Mouse (Mus musculus): ENCODE data around the gene Mep1a. TPM values are rescaled to one million over a fixed set of nuclear protein-coding genes. Genes with fewer than 3 reads are reported as not detected.
"Not testable (repeated sequence)": the region's sequence is repeated elsewhere in the genome, so short reads cannot be mapped to it uniquely, and the experiment has no call there.

Gene Mep1a
- 126 and 133 TPM in 2 replicates for polyA plus RNA-seq (2015; fragmentation: Nextera tagmentation; extraction: Ambion mirVana)

DNA sequence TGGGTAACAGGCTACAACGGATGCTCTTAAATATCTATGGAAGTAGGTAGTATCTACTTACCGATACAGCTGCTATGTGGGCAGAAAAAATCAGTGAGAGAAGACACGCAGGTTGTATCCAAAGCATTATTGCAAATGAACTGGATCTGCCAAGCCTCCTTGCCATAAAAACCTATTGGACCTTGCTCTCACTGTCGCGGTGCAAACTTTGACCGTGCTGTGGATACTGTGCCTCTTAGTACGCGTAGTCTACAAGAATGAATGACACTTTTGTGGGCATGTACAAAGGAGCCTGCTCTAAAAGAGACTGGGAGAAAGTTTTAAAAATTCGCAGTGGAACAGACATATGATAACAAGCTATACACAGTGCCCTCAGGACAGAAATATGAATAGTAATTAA lies at the start of gene Mep1a:
TSS of gene Mep1a (minus strand) at position 221 of the 400 bp plus-strand sequence.
- H3K4me1 ChIP-seq (replicated peaks; ENCODE audit: insufficient read depth, low read length): no peaks in the 10 kb centered on the region
- no peaks in the 10 kb centered on the region for H3K36me3 ChIP-seq (ENCODE audit: insufficient read depth, low read length)
- peak within 1 kb of the TSS; percentile 0; the same call in 1 of the 2 replicates for H3K4me3 ChIP-seq (replicated peaks; ENCODE audit: low read depth, low read length)
- no peak within 1 kb of the TSS; the same call in 1 of the 2 replicates for H3K4me2 ChIP-seq (ENCODE audit: low read length)
- peak within 1 kb of the TSS; percentile 26 for H3K27ac ChIP-seq
- DNase-seq (ENCODE audit: low spot score) (peak; percentile 23), ATAC-seq (replicated peaks; ENCODE audit: low FRiP score, low read depth) (no peak)
- no peak for TF ChIP-seq CTCF (IDR thresholded peaks at IDR 0.05; ENCODE audit: low read depth)
- 75% methylated on average over 9 of the region's 9 CpGs for WGBS
- H3K27me3 ChIP-seq (ENCODE audit: insufficient read depth, low read length): no peaks in the 10 kb centered on the region
- H3K9ac ChIP-seq (ENCODE audit: low read depth, low read length): no peak within 1 kb of the TSS
- H3K9me3 ChIP-seq (replicated peaks; ENCODE audit: low read length): no peaks in the 10 kb centered on the region

DNA sequence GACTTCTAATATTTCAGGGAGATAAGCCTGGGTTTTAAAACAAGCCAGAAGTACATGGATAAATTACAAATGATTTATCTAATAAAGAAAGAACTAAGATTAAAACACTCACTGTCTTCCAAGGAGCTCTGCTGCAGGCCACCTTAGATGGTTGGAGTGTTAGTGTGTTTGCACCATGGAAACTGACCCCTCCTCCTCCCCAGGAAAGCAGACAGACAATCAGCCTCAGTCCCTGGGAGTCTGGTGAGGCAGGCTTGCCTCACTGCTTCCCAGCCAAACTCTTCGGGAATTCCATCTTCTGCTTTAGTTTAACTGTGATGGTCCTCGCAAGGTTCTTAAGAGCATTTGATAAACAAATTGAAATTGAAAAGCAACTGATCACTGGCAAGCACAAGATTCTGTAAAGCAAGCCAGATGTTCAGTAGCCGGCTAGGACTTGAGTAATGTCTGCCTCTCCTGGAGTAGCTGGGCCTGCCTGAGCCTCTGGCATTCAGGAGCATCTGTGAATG lies 48.6 kb upstream of the Mep1a start:
- no peak for TF ChIP-seq CTCF (IDR thresholded peaks at IDR 0.05; ENCODE audit: low read depth)
- Histone ChIP-seq H3K4me2 (ENCODE audit: low read length) (no peak overlapping the region), H3K27ac (no peak overlapping the region), H3K27me3 (ENCODE audit: insufficient read depth, low read length) (no peaks in the 10 kb centered on the region), H3K9ac (ENCODE audit: low read depth, low read length) (no peak overlapping the region), H3K36me3 (ENCODE audit: insufficient read depth, low read length) (no peaks in the 10 kb centered on the region), H3K4me3 (replicated peaks; ENCODE audit: low read depth, low read length) (no peak overlapping the region), H3K4me1 (replicated peaks; ENCODE audit: insufficient read depth, low read length) (no peaks in the 10 kb centered on the region), H3K9me3 (replicated peaks; ENCODE audit: low read length) (no peaks in the 10 kb centered on the region)
- 52% methylated on average over 3 of the region's 3 CpGs for WGBS
- no peak for DNase-seq (ENCODE audit: low spot score)
- ATAC-seq (replicated peaks; ENCODE audit: low FRiP score, low read depth): no peak

DNA sequence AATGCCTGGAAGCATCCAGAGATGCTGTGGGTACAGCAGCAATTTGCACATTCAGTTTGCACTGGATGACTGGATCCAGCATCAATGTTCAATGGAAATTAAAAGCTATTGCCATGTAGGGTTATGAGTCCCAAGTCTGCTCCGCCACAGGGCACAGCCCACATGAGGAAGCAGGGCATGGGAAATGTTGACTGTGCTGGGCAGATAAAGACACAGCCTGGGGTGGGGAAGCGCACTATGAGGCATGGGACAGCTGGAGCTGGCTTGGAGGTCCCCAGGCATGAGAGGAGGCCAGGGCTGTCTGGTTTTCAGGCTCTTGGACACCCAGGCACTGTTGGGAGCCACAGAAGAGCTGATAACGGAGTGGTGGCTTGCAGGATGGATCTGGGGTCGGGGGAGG lies 41.4 kb upstream of the Mep1a start:
- H3K27ac ChIP-seq: no peak overlapping the region
- no peak for DNase-seq (ENCODE audit: low spot score)
- H3K4me2 ChIP-seq (ENCODE audit: low read length): no peak overlapping the region
- no peaks in the 10 kb centered on the region for H3K36me3 ChIP-seq (ENCODE audit: insufficient read depth, low read length)
- no peak for TF ChIP-seq CTCF (IDR thresholded peaks at IDR 0.05; ENCODE audit: low read depth)
- H3K4me3 ChIP-seq (replicated peaks; ENCODE audit: low read depth, low read length): no peak overlapping the region
- no peak overlapping the region for H3K9ac ChIP-seq (ENCODE audit: low read depth, low read length)
- H3K27me3 ChIP-seq (ENCODE audit: insufficient read depth, low read length): no peaks in the 10 kb centered on the region
- WGBS: 79% methylated on average over 4 of the region's 4 CpGs
- no peaks in the 10 kb centered on the region for H3K4me1 ChIP-seq (replicated peaks; ENCODE audit: insufficient read depth, low read length)
- H3K9me3 ChIP-seq (replicated peaks; ENCODE audit: low read length): no peaks in the 10 kb centered on the region
- no peak for ATAC-seq (replicated peaks; ENCODE audit: low FRiP score, low read depth)

DNA sequence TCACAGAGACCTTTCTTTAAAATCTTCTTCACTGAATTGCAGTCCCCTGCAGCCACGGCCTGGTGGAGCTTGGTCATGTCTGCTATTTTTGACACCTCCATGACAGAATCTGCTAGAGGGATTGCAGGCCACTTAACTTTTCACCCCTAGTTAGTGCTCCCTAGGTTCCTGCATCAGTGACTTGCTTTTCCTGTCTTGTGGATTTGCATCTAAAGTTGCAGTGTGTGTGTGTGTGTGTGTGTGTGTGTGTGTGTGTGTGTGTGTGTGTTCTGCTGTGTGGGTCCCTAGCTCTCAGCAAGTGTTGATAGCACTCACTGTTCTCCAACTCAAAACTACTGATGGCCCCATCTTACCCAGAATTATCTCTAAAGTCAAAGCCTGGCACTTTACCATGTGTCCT lies 40.9 kb upstream of the Mep1a start, which contains the start of gene Ankrd66:
TSS of gene Ankrd66 (minus strand) at position 101 of the 400 bp plus-strand sequence.
- Histone ChIP-seq H3K9ac (ENCODE audit: low read depth, low read length) (no peak within 1 kb of the TSS), H3K9me3 (replicated peaks; ENCODE audit: low read length) (no peaks in the 10 kb centered on the region), H3K4me1 (replicated peaks; ENCODE audit: insufficient read depth, low read length) (no peaks in the 10 kb centered on the region), H3K36me3 (ENCODE audit: insufficient read depth, low read length) (no peaks in the 10 kb centered on the region), H3K27ac (no peak within 1 kb of the TSS), H3K4me3 (replicated peaks; ENCODE audit: low read depth, low read length) (no peak within 1 kb of the TSS), H3K4me2 (ENCODE audit: low read length) (no peak within 1 kb of the TSS), H3K27me3 (ENCODE audit: insufficient read depth, low read length) (no peaks in the 10 kb centered on the region)
- no peak for TF ChIP-seq CTCF (IDR thresholded peaks at IDR 0.05; ENCODE audit: low read depth)
- ATAC-seq (replicated peaks; ENCODE audit: low FRiP score, low read depth): no peak
- 29% methylated on average over 1 of the region's 1 CpGs for WGBS
- no peak for DNase-seq (ENCODE audit: low spot score)

DNA sequence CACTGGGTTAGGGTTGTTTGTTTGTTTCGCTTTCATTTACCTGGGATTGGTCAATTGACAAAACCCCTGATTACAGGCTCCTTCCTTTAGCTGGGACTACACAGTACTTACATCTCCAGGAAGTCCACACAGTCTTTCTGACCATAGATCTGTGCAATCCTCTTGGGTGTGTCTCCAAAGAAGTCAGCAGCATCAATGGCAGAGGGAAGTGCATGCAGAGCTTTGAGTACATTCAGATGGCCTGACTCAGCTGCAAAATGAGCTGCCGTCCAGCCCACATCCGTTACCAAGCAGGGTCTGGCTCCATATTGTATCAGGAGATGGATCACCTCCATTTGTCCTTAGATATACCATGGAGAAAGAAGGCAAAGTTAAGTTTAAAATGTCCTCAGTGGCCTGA lies 36.2 kb upstream of the Mep1a start:
- Histone ChIP-seq H3K9ac (ENCODE audit: low read depth, low read length) (no peak overlapping the region), H3K27ac (no peak overlapping the region), H3K4me2 (ENCODE audit: low read length) (no peak overlapping the region), H3K4me1 (replicated peaks; ENCODE audit: insufficient read depth, low read length) (0 out of 2 replicates have a peak, but pooled peaks cover 5% of the 10 kb centered on the region), H3K27me3 (ENCODE audit: insufficient read depth, low read length) (no peaks in the 10 kb centered on the region), H3K9me3 (replicated peaks; ENCODE audit: low read length) (no peaks in the 10 kb centered on the region), H3K36me3 (ENCODE audit: insufficient read depth, low read length) (no peaks in the 10 kb centered on the region), H3K4me3 (replicated peaks; ENCODE audit: low read depth, low read length) (no peak overlapping the region)
- DNase-seq (ENCODE audit: low spot score): no peak
- WGBS: 93% methylated on average over 3 of the region's 3 CpGs
- no peak for ATAC-seq (replicated peaks; ENCODE audit: low FRiP score, low read depth)
- TF ChIP-seq CTCF (IDR thresholded peaks at IDR 0.05; ENCODE audit: low read depth): no peak

DNA sequence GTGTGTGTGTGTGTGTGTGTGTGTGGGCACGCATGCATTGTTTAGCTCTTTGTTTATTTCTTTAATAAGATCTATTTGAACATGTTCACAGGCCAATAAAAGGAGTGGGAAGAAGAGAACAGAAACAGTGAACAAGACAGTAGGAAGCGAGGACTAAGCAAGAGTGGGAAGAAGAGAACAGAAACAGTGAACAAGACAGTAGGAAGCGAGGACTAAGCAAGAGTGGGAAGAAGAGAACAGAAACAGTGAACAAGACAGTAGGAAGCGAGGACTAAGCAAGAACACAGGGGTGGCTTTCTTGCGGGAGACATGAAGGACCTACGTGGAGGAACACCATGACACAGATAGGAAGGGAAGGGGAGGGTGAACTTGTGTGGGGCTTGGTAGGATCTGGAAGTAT lies 34.2 kb upstream of the Mep1a start:
- H3K9ac ChIP-seq (ENCODE audit: low read depth, low read length); H3K4me2 ChIP-seq (ENCODE audit: low read length); DNase-seq (ENCODE audit: low spot score); H3K9me3 ChIP-seq (replicated peaks; ENCODE audit: low read length); H3K4me1 ChIP-seq (replicated peaks; ENCODE audit: insufficient read depth, low read length); H3K4me3 ChIP-seq (replicated peaks; ENCODE audit: low read depth, low read length); H3K36me3 ChIP-seq (ENCODE audit: insufficient read depth, low read length); H3K27me3 ChIP-seq (ENCODE audit: insufficient read depth, low read length); H3K27ac ChIP-seq; ATAC-seq (replicated peaks; ENCODE audit: low FRiP score, low read depth): not testable (repeated sequence)
- WGBS: 88% methylated on average over 6 of the region's 6 CpGs

Measured in kidney, postnatal 0 days (tissue).